Mouse (Mus musculus) forebrain, embryonic 16.5 days (tissue): ENCODE data around the gene Mmd. TPM values are rescaled to one million over a fixed set of nuclear protein-coding genes. Genes with fewer than 3 reads are reported as not detected.

Experiments used
- ATAC-seq: fragments of 200-750 bp; cut with Nextera tagmentation; 2 replicates; pipeline ENCODE4 v1.8.0; 2017; ENCODE audit warnings: mild to moderate bottlenecking, moderate library complexity
- H3K27ac ChIP-seq: fragments of 300-500 bp; sonication (generic); 2 replicates; pipeline ENCODE4 v1.5.1; 2014; ENCODE audit warnings: low read length, control low read depth
- H3K27me3 ChIP-seq: fragments of 300-500 bp; sonication (generic); replicated peaks from 2 replicates; pipeline ENCODE4 v1.6.1; 2014; ENCODE audit warnings: low read length; ENCODE audit not compliant: control insufficient read depth, insufficient read depth
- H3K36me3 ChIP-seq: fragments of 300-500 bp; sonication (generic); 2 replicates; pipeline ENCODE4 v1.6.1; 2014; ENCODE audit not compliant: control insufficient read depth, insufficient read depth
- H3K4me1 ChIP-seq: fragments of 300-500 bp; sonication (generic); replicated peaks from 2 replicates; pipeline ENCODE4 v1.6.1; 2014; ENCODE audit warnings: low read length; ENCODE audit not compliant: control insufficient read depth, insufficient read depth
- H3K4me2 ChIP-seq: fragments of 300-500 bp; sonication (generic); 2 replicates; pipeline ENCODE4 v1.6.1; 2014; ENCODE audit warnings: mild to moderate bottlenecking, low read length, control low read depth
- H3K4me3 ChIP-seq: fragments of 300-500 bp; sonication (generic); replicated peaks from 2 replicates; pipeline ENCODE4 v1.5.1; 2014; ENCODE audit warnings: mild to moderate bottlenecking, low read length, control low read depth
- H3K9ac ChIP-seq: fragments of 300-500 bp; sonication (generic); replicated peaks from 2 replicates; pipeline ENCODE4 v1.6.1; 2014; ENCODE audit warnings: low read depth, low read length, control low read depth
- H3K9me3 ChIP-seq: fragments of 300-500 bp; sonication (generic); 2 replicates; pipeline ENCODE4 v1.6.1; 2016; ENCODE audit warnings: low read length; ENCODE audit not compliant: control insufficient read depth
- WGBS: fragments of 180-500 bp; shearing (Covaris S2); extraction: QIAGEN DNeasy Blood & Tissue Kit; methylation state at CpG from one replicate; pipeline ENCODE4 v1.1.7; 2014; 5-methylcytosine and 5-hydroxymethylcytosine counted together
- polyA plus RNA-seq: library from polyadenylated mRNA; unstranded; fragments of >200 nt; fragmentation: Nextera tagmentation; extraction: Ambion mirVana; gene quantifications from 2 replicates; pipeline ENCODE4 v1.2.1, GENCODE M21; 2015

The Mmd gene
- polyA plus RNA-seq, 1 experiment from 2014 or later: 104 TPM

DNA sequence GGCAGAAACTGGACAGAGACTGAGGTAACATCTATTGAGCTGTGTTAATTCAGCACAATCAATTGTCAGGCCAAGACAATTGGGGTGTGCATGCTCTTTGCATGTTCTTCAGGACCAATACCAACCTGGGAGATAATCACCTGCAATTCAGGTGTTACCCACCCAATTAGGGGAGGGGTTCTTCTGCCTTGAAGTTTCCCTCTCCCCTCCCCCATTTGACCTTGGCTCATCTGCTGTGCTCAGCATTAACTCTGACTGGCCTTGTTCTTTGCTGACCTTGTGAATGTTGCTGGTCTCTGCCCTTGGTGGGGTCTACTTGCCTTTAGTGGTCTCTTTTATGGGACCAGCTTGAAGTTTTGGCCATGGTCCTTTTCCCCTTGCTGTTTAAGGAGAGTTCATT is 19.5 kb upstream of the Mmd start:
- ATAC-seq: no peak
- no peak overlapping the region for H3K4me2 ChIP-seq

DNA sequence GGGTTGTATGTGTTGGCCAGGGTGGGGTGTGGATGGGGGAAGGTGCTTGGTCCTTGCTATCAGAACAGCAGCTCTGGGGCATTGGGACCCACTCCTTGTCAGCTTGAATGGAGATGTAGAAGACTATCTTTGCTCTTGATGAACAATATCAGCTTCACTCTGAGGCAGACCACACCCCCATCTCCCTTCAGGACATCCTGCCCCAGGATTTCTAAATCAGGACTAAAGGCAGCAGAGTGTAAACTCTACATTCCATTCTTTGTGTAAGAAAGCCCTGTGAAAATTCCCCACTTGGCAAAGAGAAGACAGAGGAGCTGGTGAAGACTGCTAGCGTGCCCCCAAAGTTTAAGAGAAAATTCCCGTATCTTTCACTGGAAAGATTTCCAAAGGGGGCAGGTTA is 18.6 kb upstream of the Mmd start:
- Histone ChIP-seq H3K27me3 (no peaks in the 10 kb centered on the region), H3K4me3 (no peak overlapping the region), H3K36me3 (no peaks in the 10 kb centered on the region), H3K9me3 (no peaks in the 10 kb centered on the region), H3K27ac (no peak overlapping the region), H3K9ac (no peak overlapping the region), H3K4me2 (no peak overlapping the region), H3K4me1 (peaks cover 14% of the 10 kb centered on the region)
- WGBS: 49% methylated on average over 2 of the region's 2 CpGs
- ATAC-seq: no peak

More for the DNA sequence above, 19.5 kb upstream of the Mmd start:
- no peak overlapping the region for H3K9ac ChIP-seq
- no peaks in the 10 kb centered on the region for H3K27me3 ChIP-seq
- H3K4me3 ChIP-seq: no peak overlapping the region
- H3K27ac ChIP-seq: no peak overlapping the region
- no peaks in the 10 kb centered on the region for H3K36me3 ChIP-seq
- peaks cover 14% of the 10 kb centered on the region for H3K4me1 ChIP-seq
- H3K9me3 ChIP-seq: no peaks in the 10 kb centered on the region

DNA sequence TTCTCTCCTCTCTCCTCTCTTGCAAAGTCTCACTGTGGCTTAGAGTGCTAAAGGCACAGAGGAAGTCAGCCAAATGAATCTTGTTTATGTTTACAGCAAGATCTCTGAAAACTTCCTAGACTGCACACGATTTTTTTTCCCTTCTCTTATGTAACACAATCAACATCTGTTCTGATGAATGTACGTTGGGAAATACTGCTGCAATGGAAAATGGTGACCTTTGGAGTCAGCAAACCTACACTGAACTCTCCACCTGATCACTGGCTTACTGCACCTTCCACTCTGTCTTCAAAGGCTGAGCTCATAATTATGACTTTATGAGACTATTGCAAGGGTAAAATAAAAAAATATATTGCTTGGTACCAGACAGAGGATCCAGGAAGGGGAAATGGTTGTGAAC is 17.6 kb upstream of the Mmd start:
- H3K4me2 ChIP-seq: no peak overlapping the region
- peaks cover 14% of the 10 kb centered on the region for H3K4me1 ChIP-seq
- H3K27me3 ChIP-seq: no peaks in the 10 kb centered on the region
- no peaks in the 10 kb centered on the region for H3K9me3 ChIP-seq
- 67% methylated on average over 2 of the region's 2 CpGs for WGBS
- H3K4me3 ChIP-seq: no peak overlapping the region
- H3K27ac ChIP-seq: no peak overlapping the region
- ATAC-seq: no peak
- no peak overlapping the region for H3K9ac ChIP-seq
- no peaks in the 10 kb centered on the region for H3K36me3 ChIP-seq

DNA sequence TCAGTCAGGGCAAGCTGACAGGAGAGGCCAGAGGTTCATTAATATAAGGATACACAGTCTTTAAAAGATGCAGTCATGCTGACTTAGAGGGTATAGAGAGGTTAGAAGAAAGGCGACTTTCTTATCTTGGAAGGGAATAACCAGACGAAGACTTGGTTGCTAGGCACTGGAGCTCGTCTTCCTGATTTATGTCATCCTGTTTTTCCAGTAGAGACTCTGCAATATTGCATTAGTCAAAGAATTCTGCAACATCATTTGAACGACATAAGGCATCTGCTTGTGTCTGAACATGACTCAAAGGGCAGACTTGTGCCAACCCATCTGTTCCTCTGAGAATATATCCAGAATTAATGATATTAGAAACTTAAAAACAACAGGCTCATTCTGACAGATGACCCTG is 16.6 kb upstream of the Mmd start:
- no peaks in the 10 kb centered on the region for H3K27me3 ChIP-seq
- no peak overlapping the region for H3K4me2 ChIP-seq
- peak; percentile 55; the same call in 1 of the 2 replicates for ATAC-seq
- peak overlapping the region; percentile 30; the same call in 1 of the 2 replicates for H3K27ac ChIP-seq
- H3K36me3 ChIP-seq: no peaks in the 10 kb centered on the region
- 52% methylated on average over 4 of the region's 4 CpGs for WGBS
- no peak overlapping the region for H3K9ac ChIP-seq
- no peaks in the 10 kb centered on the region for H3K9me3 ChIP-seq
- peaks cover 9% of the 10 kb centered on the region for H3K4me1 ChIP-seq
- H3K4me3 ChIP-seq: no peak overlapping the region

DNA sequence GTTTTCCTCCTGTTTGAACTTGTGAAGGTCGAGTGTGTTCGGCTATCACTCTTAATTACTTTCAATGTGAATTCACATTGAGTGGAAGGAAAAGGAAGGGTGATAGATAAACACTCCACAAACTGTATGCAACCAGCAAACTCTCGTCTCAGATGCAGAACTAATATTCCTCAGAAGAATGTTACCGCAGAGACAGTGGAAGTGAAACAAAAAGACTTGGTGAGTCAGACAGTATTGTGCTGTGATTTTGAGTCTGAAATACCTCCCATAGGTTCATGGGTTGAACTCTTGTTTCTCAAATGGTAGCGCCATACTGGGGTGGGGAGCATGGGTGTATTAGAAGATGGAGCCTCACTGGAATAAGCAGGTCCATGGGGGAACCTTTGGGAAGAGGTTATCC is 14.0 kb upstream of the Mmd start:
- H3K4me2 ChIP-seq: no peak overlapping the region
- H3K27me3 ChIP-seq: no peaks in the 10 kb centered on the region
- H3K27ac ChIP-seq: no peak overlapping the region
- peaks cover 7% of the 10 kb centered on the region for H3K4me1 ChIP-seq
- no peak overlapping the region for H3K9ac ChIP-seq
- 92% methylated on average over 5 of the region's 5 CpGs for WGBS
- no peaks in the 10 kb centered on the region for H3K36me3 ChIP-seq
- no peaks in the 10 kb centered on the region for H3K9me3 ChIP-seq
- no peak for ATAC-seq
- no peak overlapping the region for H3K4me3 ChIP-seq

DNA sequence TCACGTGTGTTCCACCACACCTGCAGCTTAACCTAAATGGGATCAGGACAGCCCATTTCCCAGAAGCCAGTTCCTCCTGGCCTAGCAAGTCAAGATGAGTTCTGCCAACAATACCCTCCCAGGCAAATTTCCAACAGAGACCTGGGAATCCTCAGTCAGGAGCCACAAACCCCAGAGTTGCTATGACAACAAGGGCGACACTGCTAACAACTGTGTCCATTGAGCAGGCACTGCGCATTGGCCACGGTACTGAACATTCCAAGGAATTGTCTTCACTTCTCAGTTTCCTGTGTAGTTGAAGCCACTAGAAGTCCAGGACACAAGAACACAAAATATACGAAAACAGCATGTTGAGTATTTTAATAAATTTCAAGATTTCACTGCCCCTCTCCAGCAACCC is 11.6 kb upstream of the Mmd start:
- Histone ChIP-seq H3K27me3 (no peaks in the 10 kb centered on the region), H3K27ac (no peak overlapping the region), H3K4me3 (no peak overlapping the region), H3K4me1 (peaks cover 2% of the 10 kb centered on the region), H3K4me2 (no peak overlapping the region), H3K9me3 (no peaks in the 10 kb centered on the region), H3K36me3 (no peaks in the 10 kb centered on the region), H3K9ac (no peak overlapping the region)
- WGBS: 69% methylated on average over 5 of the region's 5 CpGs
- no peak for ATAC-seq

DNA sequence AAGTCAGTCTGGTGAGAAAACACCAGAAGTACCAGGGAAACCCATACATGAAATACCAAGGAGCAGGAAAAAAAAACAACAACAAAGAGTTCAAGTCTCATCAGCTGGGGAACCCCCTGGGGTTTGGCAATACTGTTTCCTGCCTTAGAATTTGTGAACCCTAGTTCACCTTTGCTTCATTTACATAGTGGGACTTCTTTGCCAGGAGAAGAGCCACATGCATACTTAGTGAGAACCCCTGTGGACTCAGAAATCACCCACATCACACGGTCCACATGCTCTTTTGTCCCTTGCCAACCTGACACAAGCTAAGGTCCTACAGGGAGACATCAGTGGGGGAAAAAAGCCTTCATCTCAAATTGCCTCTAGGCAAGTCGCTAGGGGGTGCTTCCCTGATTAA is 10.6 kb upstream of the Mmd start:
- Histone ChIP-seq H3K4me3 (no peak overlapping the region), H3K4me2 (no peak overlapping the region), H3K9me3 (no peaks in the 10 kb centered on the region), H3K36me3 (no peaks in the 10 kb centered on the region), H3K27ac (no peak overlapping the region), H3K27me3 (no peaks in the 10 kb centered on the region), H3K9ac (no peak overlapping the region), H3K4me1 (no peaks in the 10 kb centered on the region)
- WGBS: 29% methylated on average over 2 of the region's 2 CpGs
- ATAC-seq: no peak

DNA sequence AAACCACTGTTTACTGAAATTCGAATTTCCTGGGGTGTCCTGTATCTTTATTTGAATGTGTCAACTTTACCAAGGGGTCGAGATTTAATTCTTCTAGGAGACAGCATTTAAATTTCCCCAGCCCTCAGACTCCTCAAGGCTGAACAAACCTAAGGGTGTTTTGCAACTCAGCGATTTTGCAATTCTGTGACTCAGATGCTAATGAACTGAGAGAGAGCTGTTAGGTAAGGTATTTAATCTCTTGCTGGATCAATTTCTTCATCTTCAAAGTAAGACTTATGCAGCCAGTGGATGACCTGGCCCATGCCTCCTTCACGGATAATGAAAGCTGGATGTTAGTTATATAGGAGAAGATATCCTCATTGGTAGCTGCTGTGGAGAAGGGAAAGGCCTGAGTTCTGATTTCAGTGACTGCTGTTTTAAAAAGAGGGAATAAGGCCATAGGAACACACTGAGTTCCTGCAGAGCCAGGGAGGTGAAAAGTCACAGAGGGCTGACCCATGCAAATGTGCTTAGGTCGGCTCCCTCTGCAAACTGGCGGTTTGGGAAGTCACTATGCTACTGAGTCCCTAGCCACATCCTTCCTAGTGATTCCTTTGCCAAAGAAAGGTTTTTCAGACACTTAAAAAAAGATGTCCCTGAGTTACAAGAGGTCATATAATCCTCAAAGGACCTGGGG is 8.5 kb upstream of the Mmd start:
- H3K27ac ChIP-seq: no peak overlapping the region
- H3K27me3 ChIP-seq: no peaks in the 10 kb centered on the region
- WGBS: 36% methylated on average over 6 of the region's 6 CpGs
- no peak overlapping the region for H3K9ac ChIP-seq
- no peak for ATAC-seq
- H3K4me1 ChIP-seq: no peaks in the 10 kb centered on the region
- no peak overlapping the region for H3K4me2 ChIP-seq
- H3K9me3 ChIP-seq: no peaks in the 10 kb centered on the region
- no peaks in the 10 kb centered on the region for H3K36me3 ChIP-seq
- H3K4me3 ChIP-seq: no peak overlapping the region

DNA sequence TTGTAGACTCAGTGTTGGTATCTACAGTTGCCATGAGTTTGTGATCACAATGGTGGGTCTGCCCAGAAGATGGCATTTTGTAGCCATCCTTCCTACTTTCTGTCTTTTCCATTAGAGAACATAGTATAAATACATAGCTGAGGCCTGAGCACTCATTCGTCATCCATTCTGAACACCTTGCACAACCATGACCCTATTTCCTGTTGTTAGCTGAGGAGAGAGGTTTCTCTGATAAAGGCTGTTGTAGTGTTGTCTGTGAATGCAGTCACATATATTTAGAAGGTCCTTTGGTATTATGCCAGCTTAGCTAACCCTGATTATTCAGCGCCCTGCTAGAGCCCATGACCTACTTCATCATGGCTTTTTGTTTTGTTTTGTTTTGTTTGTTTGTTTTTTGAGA is 7.4 kb upstream of the Mmd start:
- Histone ChIP-seq H3K9me3 (no peaks in the 10 kb centered on the region), H3K4me2 (no peak overlapping the region), H3K27ac (no peak overlapping the region), H3K4me1 (no peaks in the 10 kb centered on the region), H3K36me3 (no peaks in the 10 kb centered on the region), H3K4me3 (no peak overlapping the region), H3K9ac (no peak overlapping the region), H3K27me3 (no peaks in the 10 kb centered on the region)
- ATAC-seq: no peak
- 94% methylated on average over 2 of the region's 2 CpGs for WGBS

DNA sequence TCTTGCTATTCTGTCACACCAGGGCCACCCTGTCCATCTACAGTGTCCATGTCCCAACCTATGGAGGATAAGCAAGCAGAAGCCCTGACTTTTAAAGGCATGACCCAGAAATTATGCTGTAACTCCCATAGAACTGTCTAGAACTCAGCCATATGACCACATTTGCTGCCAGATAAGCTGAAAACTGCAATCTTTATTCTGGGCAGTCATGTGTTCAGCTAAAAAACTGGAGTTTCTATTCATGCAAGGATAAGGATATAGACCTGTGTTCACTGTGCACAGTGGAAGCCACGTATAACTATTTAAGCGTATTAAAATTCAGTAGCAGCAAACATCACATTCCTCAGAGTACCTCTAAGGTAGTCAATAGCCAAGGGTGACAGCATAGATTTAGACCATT is 6.0 kb upstream of the Mmd start:
- Histone ChIP-seq H3K9ac (no peak overlapping the region), H3K4me2 (no peak overlapping the region), H3K9me3 (no peaks in the 10 kb centered on the region), H3K27me3 (no peaks in the 10 kb centered on the region), H3K36me3 (no peaks in the 10 kb centered on the region), H3K4me3 (no peak overlapping the region), H3K27ac (no peak overlapping the region), H3K4me1 (no peaks in the 10 kb centered on the region)
- ATAC-seq: no peak
- 91% methylated on average over 2 of the region's 2 CpGs for WGBS
